ENCODE assay signal across 20 mouse cellular contexts in genomic region chr16:94229890-94230289, GRCm38 (mm10).
DNase-seq lines count a peak whose midpoint lies in the region; ATAC-seq and TF ChIP-seq lines count a peak whose summit lies in the region.
"Had no signal": no experiment of that assay in that cellular context is flagged by ENCODE, and none has a peak within 500 bp of the region (broad histone marks: within the 10 kb centered on the region; RNA-seq: fewer than 3 reads in every experiment).

No protein-coding gene starts in this region.

- no peaks in the 10 kb centered on the region; the same call in 1 of the 2 replicates for H3K36me3 ChIP-seq in liver, postnatal 0 days (replicated peaks; ENCODE audit: insufficient read depth, low read length)
- no peaks in the 10 kb centered on the region for H3K36me3 ChIP-seq in liver, embryonic 11.5 days (ENCODE audit: control insufficient read depth, insufficient read depth, low read length)
- H3K36me3 ChIP-seq: neural tube, embryonic 12.5 days; stomach, embryonic 15.5 days had no signal

- no peak for ATAC-seq in CD4-positive, CD25-positive, alpha-beta regulatory T cell, adult 4 months
- ATAC-seq in liver, postnatal 0 days, result no peak
- ATAC-seq in liver, embryonic 11.5 days (replicated peaks; ENCODE audit: low FRiP score), result no peak

- no peak overlapping the region for H3K4me3 ChIP-seq in liver, postnatal 0 days (ENCODE audit: low read depth, low read length)
- no peak overlapping the region for H3K4me3 ChIP-seq in liver, embryonic 11.5 days (ENCODE audit: low read depth, low read length)
- H3K4me3 ChIP-seq: heart, embryonic 13.5 days; neural tube, embryonic 12.5 days; stomach, embryonic 15.5 days had no signal

- 94% methylated on average over 7 of the region's 7 CpGs for WGBS in liver, postnatal 0 days (ENCODE audit: insufficient replicate concordance)
- 93% methylated on average over 7 of the region's 7 CpGs for WGBS in liver, embryonic 11.5 days

- no peak overlapping the region for H3K27ac ChIP-seq in liver, postnatal 0 days (ENCODE audit: low read depth)
- H3K27ac ChIP-seq in liver, embryonic 11.5 days (ENCODE audit: low read depth, low read length), result no peak overlapping the region
- H3K27ac ChIP-seq: hindbrain, embryonic 14.5 days; neural tube, embryonic 12.5 days; stomach, embryonic 15.5 days had no signal

- peak; percentile 39; the same call in 1 of the 2 replicates for TF ChIP-seq CTCF in liver, postnatal 0 days (IDR thresholded peaks at IDR 0.05; ENCODE audit: low read depth)

- H3K27me3 ChIP-seq in liver, postnatal 0 days (ENCODE audit: insufficient read depth, low read length), result no peaks in the 10 kb centered on the region
- H3K27me3 ChIP-seq in liver, embryonic 11.5 days (replicated peaks; ENCODE audit: control insufficient read depth, insufficient read depth, low read length), result no peaks in the 10 kb centered on the region
- H3K27me3 ChIP-seq: heart, embryonic 13.5 days; Patski; stomach, embryonic 15.5 days had no signal

- TF ChIP-seq EP300 in liver, postnatal 0 days (IDR thresholded peaks at IDR 0.05; ENCODE audit: low read depth), result no peak

- H3K4me1 ChIP-seq in liver, postnatal 0 days (ENCODE audit: insufficient read depth), result 0 out of 2 replicates have a peak, but pooled peaks cover 3% of the 10 kb centered on the region
- no peaks in the 10 kb centered on the region; the same call in 1 of the 2 replicates for H3K4me1 ChIP-seq in liver, embryonic 11.5 days (replicated peaks; ENCODE audit: control insufficient read depth, insufficient read depth, low read length)
- H3K4me1 ChIP-seq: stomach, embryonic 15.5 days had no signal

- no peak overlapping the region for H3K4me2 ChIP-seq in liver, postnatal 0 days (ENCODE audit: low read depth, low read length)
- H3K4me2 ChIP-seq in liver, embryonic 11.5 days, result no peak overlapping the region
- H3K4me2 ChIP-seq: heart, embryonic 13.5 days; hindbrain, embryonic 14.5 days; neural tube, embryonic 12.5 days; stomach, embryonic 15.5 days had no signal

- no peak overlapping the region for H3K9ac ChIP-seq in liver, postnatal 0 days (replicated peaks)
- H3K9ac ChIP-seq in liver, embryonic 11.5 days (ENCODE audit: low read depth, low read length), result no peak overlapping the region
- H3K9ac ChIP-seq: heart, embryonic 13.5 days; hindbrain, embryonic 14.5 days; neural tube, embryonic 12.5 days; stomach, embryonic 15.5 days had no signal

- peak; percentile 20 for DNase-seq in CD4-positive, CD25-positive, alpha-beta regulatory T cell, adult 2 months (ENCODE audit: low read depth, low spot score)
- DNase-seq in liver, postnatal 0 days, result no peak
- no peak for DNase-seq in liver, embryonic 11.5 days (ENCODE audit: low spot score)
- peak; percentile 41 for DNase-seq in A20 (ENCODE audit: low read depth, low spot score)
- peak; percentile 51 for DNase-seq in ZHBTc4 (ENCODE audit: low read depth, low spot score)
- DNase-seq in ovary, postnatal 36 days (ENCODE audit: low spot score), result no peak
- no peak for DNase-seq in left cerebral cortex, adult 18-20 months (ENCODE audit: low spot score in 2 of 2)
- DNase-seq: adrenal gland, postnatal 25 days; cerebellum, adult 2 months; heart, postnatal 36 days; kidney, adult 8-10 months; kidney, postnatal 36 days; lung, postnatal 4 days; spleen, adult 18-20 months had no signal

- no peaks in the 10 kb centered on the region for H3K9me3 ChIP-seq in liver, postnatal 0 days (ENCODE audit: low read length)
- H3K9me3 ChIP-seq in liver, embryonic 11.5 days (ENCODE audit: control insufficient read depth, low read length), result no peaks in the 10 kb centered on the region
- H3K9me3 ChIP-seq: heart, embryonic 13.5 days; neural tube, embryonic 12.5 days; stomach, embryonic 15.5 days had no signal

Comparison
In these comparisons a context has a peak if more than half of its experiments do, and no peak if none do; other contexts are left out.
1. DNase-seq: peak in CD4-positive, CD25-positive, alpha-beta regulatory T cell, adult 2 months (single experiment), A20 (single experiment) and ZHBTc4 (single experiment); none in liver, postnatal 0 days (single experiment), liver, embryonic 11.5 days (single experiment), ovary, postnatal 36 days (single experiment) and left cerebral cortex, adult 18-20 months (0 of 2).